Mouse (Mus musculus): ENCODE measurements at regions not wholly inside any gene's neighbourhood (a gene's known extent, or its start where the extent isn't known, plus 50 kb on each side); places are given as distances from the start of the nearest gene placed in this dataset.

GRCm38 (mm10) chrX:166731354-166731753 lies 145.8 kb upstream of the Egfl6 start:
- H3K4me3 ChIP-seq (replicated peaks) = no peak overlapping the region
- H3K27me3 ChIP-seq (ENCODE audit: control insufficient read depth) = no peaks in the 10 kb centered on the region
- no peaks in the 10 kb centered on the region for H3K4me1 ChIP-seq (ENCODE audit: control insufficient read depth)
- no peaks in the 10 kb centered on the region for H3K36me3 ChIP-seq (ENCODE audit: control insufficient read depth)
- TF ChIP-seq TAL1 (IDR thresholded peaks at IDR 0.05; ENCODE audit: low read length) = no peak
- no peak for TF ChIP-seq GATA1 (IDR thresholded peaks at IDR 0.05; ENCODE audit: low read length)
- no peaks in the 10 kb centered on the region for H3K9me3 ChIP-seq (ENCODE audit: control insufficient read depth, low read length)

- no peaks in the 10 kb centered on the region for H3K27me3 ChIP-seq (ENCODE audit: control insufficient read depth)
- no peaks in the 10 kb centered on the region for H3K9me3 ChIP-seq (ENCODE audit: control insufficient read depth, low read length)
- H3K36me3 ChIP-seq (ENCODE audit: control insufficient read depth) = no peaks in the 10 kb centered on the region
- H3K4me1 ChIP-seq (ENCODE audit: control insufficient read depth) = no peaks in the 10 kb centered on the region
- H3K4me3 ChIP-seq (replicated peaks) = no peak overlapping the region
- TF ChIP-seq GATA1 (IDR thresholded peaks at IDR 0.05; ENCODE audit: low read length) = no peak
- TF ChIP-seq TAL1 (IDR thresholded peaks at IDR 0.05; ENCODE audit: low read length) = no peak
Measured at GRCm38 (mm10) chrX:166728622-166728928, 143.1 kb upstream of the Egfl6 start.

GRCm38 (mm10) chrX:166727823-166728621 lies 142.5 kb upstream of the Egfl6 start:
- Histone ChIP-seq H3K36me3 (ENCODE audit: control insufficient read depth) (no peaks in the 10 kb centered on the region), H3K4me1 (ENCODE audit: control insufficient read depth) (no peaks in the 10 kb centered on the region), H3K27me3 (ENCODE audit: control insufficient read depth) (no peaks in the 10 kb centered on the region), H3K9me3 (ENCODE audit: control insufficient read depth, low read length) (no peaks in the 10 kb centered on the region), H3K4me3 (replicated peaks) (no peak overlapping the region)
- TF ChIP-seq GATA1 (IDR thresholded peaks at IDR 0.05; ENCODE audit: low read length) (no peak), TAL1 (IDR thresholded peaks at IDR 0.05; ENCODE audit: low read length) (no peak)

GRCm38 (mm10) chrX:166725761-166726503 lies 140.4 kb upstream of the Egfl6 start:
- H3K4me1 ChIP-seq (ENCODE audit: control insufficient read depth) = no peaks in the 10 kb centered on the region
- no peak overlapping the region for H3K4me3 ChIP-seq (replicated peaks)

GRCm38 (mm10) chrX:166718075-166718474 lies 132.6 kb upstream of the Egfl6 start:
- H3K9me3 ChIP-seq (ENCODE audit: control insufficient read depth, low read length) = no peaks in the 10 kb centered on the region
- no peak overlapping the region for H3K4me3 ChIP-seq (replicated peaks)
- TF ChIP-seq TAL1 (IDR thresholded peaks at IDR 0.05; ENCODE audit: low read length) = no peak
- TF ChIP-seq GATA1 (IDR thresholded peaks at IDR 0.05; ENCODE audit: low read length) = no peak
- H3K27me3 ChIP-seq (ENCODE audit: control insufficient read depth) = no peaks in the 10 kb centered on the region
- H3K4me1 ChIP-seq (ENCODE audit: control insufficient read depth) = no peaks in the 10 kb centered on the region
- no peaks in the 10 kb centered on the region for H3K36me3 ChIP-seq (ENCODE audit: control insufficient read depth)

More at GRCm38 (mm10) chrX:166725761-166726503, 140.4 kb upstream of the Egfl6 start:
- H3K9me3 ChIP-seq (ENCODE audit: control insufficient read depth, low read length) = no peaks in the 10 kb centered on the region
- H3K27me3 ChIP-seq (ENCODE audit: control insufficient read depth) = no peaks in the 10 kb centered on the region
- TF ChIP-seq TAL1 (IDR thresholded peaks at IDR 0.05; ENCODE audit: low read length) = no peak
- TF ChIP-seq GATA1 (IDR thresholded peaks at IDR 0.05; ENCODE audit: low read length) = no peak
- no peaks in the 10 kb centered on the region for H3K36me3 ChIP-seq (ENCODE audit: control insufficient read depth)

GRCm38 (mm10) chrX:166709306-166709705 lies 123.8 kb upstream of the Egfl6 start:
- Histone ChIP-seq H3K4me1 (ENCODE audit: control insufficient read depth) (no peaks in the 10 kb centered on the region), H3K36me3 (ENCODE audit: control insufficient read depth) (no peaks in the 10 kb centered on the region), H3K4me3 (replicated peaks) (no peak overlapping the region), H3K27me3 (ENCODE audit: control insufficient read depth) (no peaks in the 10 kb centered on the region), H3K9me3 (ENCODE audit: control insufficient read depth, low read length) (no peaks in the 10 kb centered on the region)
- TF ChIP-seq TAL1 (IDR thresholded peaks at IDR 0.05; ENCODE audit: low read length) = no peak
- no peak for TF ChIP-seq GATA1 (IDR thresholded peaks at IDR 0.05; ENCODE audit: low read length)

GRCm38 (mm10) chrX:166708106-166708505 lies 122.6 kb upstream of the Egfl6 start:
- Histone ChIP-seq H3K4me1 (ENCODE audit: control insufficient read depth) (no peaks in the 10 kb centered on the region), H3K27me3 (ENCODE audit: control insufficient read depth) (no peaks in the 10 kb centered on the region)
- TF ChIP-seq TAL1 (IDR thresholded peaks at IDR 0.05; ENCODE audit: low read length) (no peak), GATA1 (IDR thresholded peaks at IDR 0.05; ENCODE audit: low read length) (no peak)

GRCm38 (mm10) chrX:166707029-166707428 lies 121.5 kb upstream of the Egfl6 start:
- TF ChIP-seq GATA1 (IDR thresholded peaks at IDR 0.05; ENCODE audit: low read length) = no peak
- TF ChIP-seq TAL1 (IDR thresholded peaks at IDR 0.05; ENCODE audit: low read length) = no peak
- Histone ChIP-seq H3K27me3 (ENCODE audit: control insufficient read depth) (no peaks in the 10 kb centered on the region), H3K9me3 (ENCODE audit: control insufficient read depth, low read length) (no peaks in the 10 kb centered on the region), H3K4me3 (replicated peaks) (no peak overlapping the region), H3K36me3 (ENCODE audit: control insufficient read depth) (no peaks in the 10 kb centered on the region), H3K4me1 (ENCODE audit: control insufficient read depth) (no peaks in the 10 kb centered on the region)

More at GRCm38 (mm10) chrX:166708106-166708505, 122.6 kb upstream of the Egfl6 start:
- Histone ChIP-seq H3K36me3 (ENCODE audit: control insufficient read depth) (no peaks in the 10 kb centered on the region), H3K9me3 (ENCODE audit: control insufficient read depth, low read length) (no peaks in the 10 kb centered on the region), H3K4me3 (replicated peaks) (no peak overlapping the region)

- H3K4me3 ChIP-seq (replicated peaks) = no peak overlapping the region
- no peaks in the 10 kb centered on the region for H3K36me3 ChIP-seq (ENCODE audit: control insufficient read depth)
- no peak for TF ChIP-seq TAL1 (IDR thresholded peaks at IDR 0.05; ENCODE audit: low read length)
- TF ChIP-seq GATA1 (IDR thresholded peaks at IDR 0.05; ENCODE audit: low read length) = no peak
- no peaks in the 10 kb centered on the region for H3K9me3 ChIP-seq (ENCODE audit: control insufficient read depth, low read length)
- H3K27me3 ChIP-seq (ENCODE audit: control insufficient read depth) = no peaks in the 10 kb centered on the region
- no peaks in the 10 kb centered on the region for H3K4me1 ChIP-seq (ENCODE audit: control insufficient read depth)
Measured at GRCm38 (mm10) chrX:166704311-166704710, 118.8 kb upstream of the Egfl6 start.

Measured in erythroblast, embryonic 14.5 days (primary cell).